Mouse (Mus musculus): ENCODE results near the gene Set. TPM values are rescaled to one million over a fixed set of nuclear protein-coding genes. Genes with fewer than 3 reads are reported as not detected.

Set gene
- polyA plus RNA-seq (2014; fragmentation: Illumina TruSeq; extraction: RNeasy Lipid Tissue Mini Kit (QIAGEN cat#74804); ENCODE audit: insufficient read depth, low read depth, low replicate concordance), result 96.8 TPM

DNA sequence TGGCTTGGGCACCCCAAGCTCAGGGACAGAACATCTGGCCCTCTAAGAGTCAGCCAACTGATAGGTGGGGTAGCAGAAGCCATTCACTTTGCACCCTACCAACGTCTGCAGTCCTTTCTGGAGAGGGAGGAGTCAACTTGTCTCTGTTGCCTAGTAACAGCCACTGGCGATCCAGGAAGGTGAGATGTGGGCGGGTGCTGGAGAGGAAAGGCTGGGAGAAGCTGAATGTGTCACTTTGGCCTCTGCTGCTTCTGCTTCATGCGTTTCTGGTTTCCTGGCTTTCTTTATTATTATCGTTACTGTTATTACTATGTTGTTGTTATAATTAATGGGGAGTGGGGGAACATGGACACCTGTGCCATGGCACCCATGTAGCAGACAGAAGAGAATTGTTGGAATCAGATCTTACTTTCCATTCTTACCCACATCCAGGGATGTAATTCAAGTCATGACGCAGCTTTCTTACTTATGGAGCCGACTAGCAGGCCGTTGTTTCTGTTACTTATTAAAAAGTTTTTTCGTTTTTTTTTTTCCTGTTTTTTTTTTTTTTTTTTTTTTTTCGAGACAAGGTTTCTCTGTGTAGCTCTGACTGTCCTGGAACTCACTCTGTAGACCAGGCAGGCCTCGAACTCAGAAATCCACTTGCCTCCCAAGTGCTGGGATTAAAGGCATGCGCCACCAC, at the start of gene Set:
TSS of gene Set (plus strand) at position 156 of the 682 bp plus-strand sequence.

DNA sequence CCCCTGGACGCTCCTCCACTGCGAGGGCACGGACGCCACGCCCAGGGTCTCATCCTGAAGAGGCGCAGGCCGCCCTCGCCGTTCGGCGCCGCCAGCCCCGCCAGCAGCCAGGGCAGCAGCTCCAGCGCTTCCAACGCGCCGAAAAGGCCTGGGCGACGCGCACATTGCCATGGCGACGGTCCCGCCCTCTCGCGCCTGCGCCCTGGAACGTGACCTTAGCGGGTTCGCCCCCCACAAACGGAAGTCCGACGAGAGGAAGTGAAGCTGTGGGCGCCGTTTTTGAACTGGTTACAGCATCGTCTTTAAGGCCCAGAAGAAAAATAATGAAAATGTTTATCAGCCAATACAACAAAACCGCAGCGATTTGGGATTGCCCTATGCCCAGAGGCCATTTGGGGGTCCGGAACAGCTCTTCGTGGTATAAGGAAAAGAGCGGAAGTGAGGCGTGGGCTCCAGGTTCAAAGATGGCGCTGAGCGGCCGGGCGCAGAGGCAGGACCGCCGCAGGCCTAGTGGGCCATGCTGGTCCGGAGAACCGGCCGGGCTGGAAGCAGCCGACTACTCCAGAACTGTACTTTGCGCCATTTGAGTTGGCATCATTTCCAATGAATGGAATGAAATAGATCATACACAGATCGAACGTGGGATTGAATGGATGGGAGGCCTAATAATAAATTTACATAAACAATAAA, 8.3 kb upstream of the Set start, which contains the start of gene Wdr34:
TSS of gene Wdr34 (minus strand) at position 183 of the 690 bp plus-strand sequence.

DNA sequence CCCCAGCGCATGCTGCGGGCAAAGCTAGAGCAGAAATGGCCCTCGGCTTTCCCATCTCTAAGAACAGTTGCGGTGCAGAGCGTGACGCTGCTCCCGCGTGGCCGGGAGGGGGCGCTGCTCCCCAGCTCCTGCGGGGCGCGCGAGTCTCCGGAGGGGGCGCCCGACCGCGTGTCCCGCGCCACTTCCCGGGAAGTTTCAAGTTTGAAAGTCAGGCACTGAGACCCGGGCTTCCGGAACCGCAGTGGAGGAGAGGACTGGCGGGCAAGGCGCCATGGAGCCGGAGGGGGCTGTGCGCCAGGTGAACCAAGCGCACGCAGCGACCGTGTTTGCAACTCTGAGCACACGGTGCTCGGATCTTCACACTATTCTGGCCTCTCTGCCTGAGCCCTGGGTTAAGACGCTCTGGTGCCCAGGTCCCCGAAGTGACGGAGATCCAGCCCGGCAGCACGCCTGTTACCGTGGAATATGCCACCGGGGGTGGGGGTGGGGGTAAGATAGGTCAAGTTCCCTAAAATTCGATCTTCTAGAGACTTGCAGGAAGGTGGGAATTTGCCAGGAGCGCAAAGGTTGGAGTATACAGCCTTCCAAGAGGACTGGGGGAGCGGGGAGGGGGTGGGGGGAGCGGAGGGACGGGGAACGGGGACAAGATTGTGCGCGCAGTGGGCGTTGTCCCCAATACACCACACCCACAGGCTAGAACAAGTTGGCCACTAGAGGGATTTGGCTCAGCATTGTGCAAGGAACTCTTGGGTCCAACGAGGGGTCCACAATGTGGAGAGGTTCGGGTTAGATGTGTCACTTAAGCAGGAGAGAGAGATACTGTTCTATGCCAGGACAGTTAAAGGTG, 20.5 kb downstream of the Set start, which contains the start of gene Pkn3:
TSS of gene Pkn3 (plus strand) at position 183 of the 847 bp plus-strand sequence.

DNA sequence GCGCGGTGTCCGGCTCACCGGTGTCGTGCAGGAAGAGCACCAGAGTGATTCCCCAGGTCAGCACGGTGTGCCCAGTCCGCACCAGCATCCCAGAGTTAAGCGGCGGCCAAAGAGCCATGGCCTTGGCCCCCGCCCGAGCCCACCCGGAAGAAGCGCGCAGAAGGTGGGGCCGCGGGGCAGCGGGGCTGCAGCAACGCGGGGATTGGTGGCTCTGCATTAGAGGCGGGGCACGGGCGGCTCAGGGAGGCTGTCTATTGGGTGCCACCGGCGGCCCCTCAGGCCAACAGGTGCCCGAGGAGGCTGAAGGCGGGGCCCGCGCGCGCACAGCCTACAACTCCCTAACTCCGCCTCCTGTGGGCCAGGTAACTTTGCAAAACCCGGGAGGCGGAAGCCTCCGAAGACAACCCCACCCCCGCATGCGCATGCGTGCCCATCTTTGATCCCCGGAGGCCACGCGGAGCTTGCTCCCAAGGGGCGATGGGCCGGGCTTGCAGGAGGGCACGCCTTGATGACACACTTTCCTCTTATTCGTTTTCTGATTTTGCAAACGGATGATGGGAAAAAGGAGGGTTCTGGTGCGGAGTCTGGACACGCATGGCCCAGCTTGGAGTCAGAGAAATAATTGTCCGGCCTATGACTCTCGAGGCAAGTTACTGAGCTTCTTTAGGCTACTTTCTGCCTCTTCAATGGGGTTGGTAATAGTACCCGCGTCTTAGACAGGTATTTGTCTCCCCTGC, 36.5 kb downstream of the Set start, which contains the start of gene Zdhhc12:
TSS of gene Zdhhc12 (minus strand) at position 178 of the 737 bp plus-strand sequence.

Other genes starting within 250 kb of the Set start
- gene Urm1, start 237.3 kb upstream of the Set start, polyA plus RNA-seq (2014; fragmentation: Illumina TruSeq; extraction: RNeasy Lipid Tissue Mini Kit (QIAGEN cat#74804); ENCODE audit: insufficient read depth, low read depth, low replicate concordance), result 41.5 TPM
- gene Cercam, start 188.2 kb upstream of the Set start, polyA plus RNA-seq (2014; fragmentation: Illumina TruSeq; extraction: RNeasy Lipid Tissue Mini Kit (QIAGEN cat#74804); ENCODE audit: insufficient read depth, low read depth, low replicate concordance), result 2.7 TPM
- gene Odf2, start 168.2 kb upstream of the Set start, polyA plus RNA-seq (2014; fragmentation: Illumina TruSeq; extraction: RNeasy Lipid Tissue Mini Kit (QIAGEN cat#74804); ENCODE audit: insufficient read depth, low read depth, low replicate concordance), result 14.0 TPM
- gene Gle1, start 122.0 kb upstream of the Set start, polyA plus RNA-seq (2014; fragmentation: Illumina TruSeq; extraction: RNeasy Lipid Tissue Mini Kit (QIAGEN cat#74804); ENCODE audit: insufficient read depth, low read depth, low replicate concordance), result 16.5 TPM
- 194 TPM for gene Sptan1, start 91.8 kb upstream of the Set start, polyA plus RNA-seq (2014; fragmentation: Illumina TruSeq; extraction: RNeasy Lipid Tissue Mini Kit (QIAGEN cat#74804); ENCODE audit: insufficient read depth, low read depth, low replicate concordance)
- gene Wdr34, start 8.5 kb upstream of the Set start, polyA plus RNA-seq (2014; fragmentation: Illumina TruSeq; extraction: RNeasy Lipid Tissue Mini Kit (QIAGEN cat#74804); ENCODE audit: insufficient read depth, low read depth, low replicate concordance), result 15.4 TPM
- 8.9 TPM for gene Pkn3, start 20.3 kb downstream of the Set start, polyA plus RNA-seq (2014; fragmentation: Illumina TruSeq; extraction: RNeasy Lipid Tissue Mini Kit (QIAGEN cat#74804); ENCODE audit: insufficient read depth, low read depth, low replicate concordance)
- gene Zdhhc12, start 36.3 kb downstream of the Set start, polyA plus RNA-seq (2014; fragmentation: Illumina TruSeq; extraction: RNeasy Lipid Tissue Mini Kit (QIAGEN cat#74804); ENCODE audit: insufficient read depth, low read depth, low replicate concordance), result 15.1 TPM
- 9.9 TPM for gene Zer1, start 67.2 kb downstream of the Set start, polyA plus RNA-seq (2014; fragmentation: Illumina TruSeq; extraction: RNeasy Lipid Tissue Mini Kit (QIAGEN cat#74804); ENCODE audit: insufficient read depth, low read depth, low replicate concordance)
- gene Tbc1d13, start 76.4 kb downstream of the Set start, polyA plus RNA-seq (2014; fragmentation: Illumina TruSeq; extraction: RNeasy Lipid Tissue Mini Kit (QIAGEN cat#74804); ENCODE audit: insufficient read depth, low read depth, low replicate concordance), result 19.2 TPM
- gene Endog, start 114.1 kb downstream of the Set start, polyA plus RNA-seq (2014; fragmentation: Illumina TruSeq; extraction: RNeasy Lipid Tissue Mini Kit (QIAGEN cat#74804); ENCODE audit: insufficient read depth, low read depth, low replicate concordance), result 20.2 TPM
- gene Spout1, start 121.1 kb downstream of the Set start, polyA plus RNA-seq (2014; fragmentation: Illumina TruSeq; extraction: RNeasy Lipid Tissue Mini Kit (QIAGEN cat#74804); ENCODE audit: insufficient read depth, low read depth, low replicate concordance), result 13.8 TPM
- 11.1 TPM for gene Kyat1, start 148.5 kb downstream of the Set start, polyA plus RNA-seq (2014; fragmentation: Illumina TruSeq; extraction: RNeasy Lipid Tissue Mini Kit (QIAGEN cat#74804); ENCODE audit: insufficient read depth, low read depth, low replicate concordance)
- 16.7 TPM for gene Lrrc8a, start 180.3 kb downstream of the Set start, polyA plus RNA-seq (2014; fragmentation: Illumina TruSeq; extraction: RNeasy Lipid Tissue Mini Kit (QIAGEN cat#74804); ENCODE audit: insufficient read depth, low read depth, low replicate concordance)
- 0.40 TPM for gene Gm28035, start 183.2 kb downstream of the Set start, polyA plus RNA-seq (2014; fragmentation: Illumina TruSeq; extraction: RNeasy Lipid Tissue Mini Kit (QIAGEN cat#74804); ENCODE audit: insufficient read depth, low read depth, low replicate concordance)
- 16.4 TPM for gene Phyhd1, start 208.8 kb downstream of the Set start, polyA plus RNA-seq (2014; fragmentation: Illumina TruSeq; extraction: RNeasy Lipid Tissue Mini Kit (QIAGEN cat#74804); ENCODE audit: insufficient read depth, low read depth, low replicate concordance)
- not detected for gene Gm28038, start 223.7 kb downstream of the Set start, polyA plus RNA-seq (2014; fragmentation: Illumina TruSeq; extraction: RNeasy Lipid Tissue Mini Kit (QIAGEN cat#74804); ENCODE audit: insufficient read depth, low read depth, low replicate concordance)
- 11.8 TPM for gene Dolk, start 229.0 kb downstream of the Set start, polyA plus RNA-seq (2014; fragmentation: Illumina TruSeq; extraction: RNeasy Lipid Tissue Mini Kit (QIAGEN cat#74804); ENCODE audit: insufficient read depth, low read depth, low replicate concordance)
- 7.2 TPM for gene Nup188, start 229.0 kb downstream of the Set start, polyA plus RNA-seq (2014; fragmentation: Illumina TruSeq; extraction: RNeasy Lipid Tissue Mini Kit (QIAGEN cat#74804); ENCODE audit: insufficient read depth, low read depth, low replicate concordance)